Mouse (Mus musculus) CH12.LX (cell line): ENCODE data around the gene Ankrd24. TPM values are rescaled to one million over a fixed set of nuclear protein-coding genes. Genes with fewer than 3 reads are reported as not detected.

Experiments used
- DNase-seq: peaks from one replicate; pipeline ENCODE4 v3.0.0-alpha.2; 2013; ENCODE audit errors: extremely low read depth
- H3K27ac ChIP-seq: 2 replicates; pipeline ENCODE4 v1.5.1; 2012; ENCODE audit warnings: low read depth, mild to moderate bottlenecking, control low read depth, moderate library complexity; ENCODE audit not compliant: insufficient read depth
- H3K27me3 ChIP-seq: replicated peaks from 2 replicates; pipeline ENCODE3; 2012; ENCODE audit warnings: inconsistent platforms
- H3K36me3 ChIP-seq, 2 experiments: replicated peaks in 1 of 2; 2 replicates each; pipeline versions ENCODE3 to v1.6.1; 2012; ENCODE audit warnings: inconsistent platforms in 1 of 2, low read length in 1 of 2, mild to moderate bottlenecking in 1 of 2, mixed read lengths in 1 of 2, moderate library complexity in 1 of 2; ENCODE audit not compliant: control insufficient read depth in 1 of 2, insufficient read depth in 1 of 2
- H3K4me1 ChIP-seq, 2 experiments: 2 replicates each; pipeline ENCODE4 v1.6.1; 2012; ENCODE audit warnings: inconsistent platforms in 1 of 2, moderate library complexity in 1 of 2; ENCODE audit not compliant: insufficient read depth in 2 of 2, control insufficient read depth in 1 of 2
- H3K4me2 ChIP-seq: 2 replicates; pipeline ENCODE4 v1.6.1; 2012; ENCODE audit warnings: low read depth, mild to moderate bottlenecking, control low read depth; ENCODE audit not compliant: poor library complexity, insufficient read depth, severe bottlenecking
- H3K4me3 ChIP-seq, 3 experiments: fragments of 150-350 bp in 1 of 3; sonication (generic) in 1 of 3; replicated peaks in 1 of 3; 2 replicates each; pipeline versions ENCODE3 to v1.5.1; 2011 to 2012; ENCODE audit warnings: low read depth in 2 of 3, low read length in 2 of 3, mild to moderate bottlenecking in 2 of 3, moderate library complexity in 2 of 3, control low read depth in 1 of 3, improper control_type of control experiment in 1 of 3, inconsistent platforms in 1 of 3, mixed read lengths in 1 of 3; ENCODE audit not compliant: poor library complexity in 1 of 3
- H3K79me2 ChIP-seq: replicated peaks from 2 replicates; pipeline ENCODE4 v1.6.1; 2012; ENCODE audit warnings: mild to moderate bottlenecking, moderate library complexity; ENCODE audit not compliant: control insufficient read depth, poor library complexity, insufficient read depth, severe bottlenecking; ENCODE audit errors: extremely low read depth
- H3K9ac ChIP-seq: 2 replicates; pipeline ENCODE4 v1.6.1; 2012; ENCODE audit warnings: low read depth, mild to moderate bottlenecking, control low read depth, moderate library complexity; ENCODE audit not compliant: insufficient read depth
- H3K9me3 ChIP-seq: replicated peaks from 2 replicates; pipeline ENCODE3; 2012; ENCODE audit warnings: low read length, inconsistent platforms, mixed read lengths
- E2F4 ChIP-seq: IDR thresholded peaks from 2 replicates; pipeline ENCODE4 v1.6.1; 2011; ENCODE audit warnings: low read depth, low read length, improper control_type of control experiment; ENCODE audit not compliant: insufficient replicate concordance
- EP300 ChIP-seq: IDR thresholded peaks from 2 replicates; pipeline ENCODE4 v1.6.1; 2011; ENCODE audit warnings: low read length, improper control_type of control experiment
- HCFC1 ChIP-seq: IDR thresholded peaks from 2 replicates; pipeline ENCODE4 v1.6.1; 2012; ENCODE audit warnings: low read depth, mild to moderate bottlenecking, inconsistent platforms, low read length, improper control_type of control experiment
- JUN ChIP-seq: IDR thresholded peaks from 2 replicates; pipeline ENCODE4 v1.6.1; 2011; ENCODE audit warnings: low read depth, mild to moderate bottlenecking, low read length, improper control_type of control experiment, moderate library complexity; ENCODE audit not compliant: insufficient read depth
- MAFK ChIP-seq: IDR thresholded peaks from 2 replicates; pipeline ENCODE4 v1.6.1; 2011; ENCODE audit warnings: low read length, improper control_type of control experiment; ENCODE audit not compliant: insufficient replicate concordance
- MAX ChIP-seq: IDR thresholded peaks from 2 replicates; pipeline ENCODE4 v1.6.1; 2011; ENCODE audit warnings: low read length, improper control_type of control experiment
- MAZ ChIP-seq: IDR thresholded peaks from 2 replicates; pipeline ENCODE4 v1.6.1; 2012; ENCODE audit warnings: low read depth, mild to moderate bottlenecking, inconsistent platforms, low read length, improper control_type of control experiment, moderate library complexity
- MYC ChIP-seq: IDR thresholded peaks from 2 replicates; pipeline ENCODE4 v1.6.1; 2011; ENCODE audit warnings: low read depth, mild to moderate bottlenecking, improper control_type of control experiment, low read length
- NRF1 ChIP-seq: IDR thresholded peaks from 2 replicates; pipeline ENCODE4 v1.6.1; 2014; ENCODE audit warnings: low read depth, mild to moderate bottlenecking, inconsistent platforms, low read length, improper control_type of control experiment, moderate library complexity
- PAX5 ChIP-seq: IDR thresholded peaks from 2 replicates; pipeline ENCODE4 v1.6.1; 2012; ENCODE audit warnings: low read length, inconsistent platforms, mixed read lengths
- POLR2A ChIP-seq: IDR thresholded peaks from 2 replicates; pipeline ENCODE4 v1.6.1; 2011; ENCODE audit warnings: low read depth, mild to moderate bottlenecking, improper control_type of control experiment, low read length
- RCOR1 ChIP-seq: conservative IDR thresholded peaks from 2 replicates; pipeline ENCODE4 v1.6.1; 2012; ENCODE audit warnings: low read depth, mild to moderate bottlenecking, inconsistent platforms, low read length, improper control_type of control experiment
- SIN3A ChIP-seq: IDR thresholded peaks from 2 replicates; pipeline ENCODE4 v1.6.1; 2012; ENCODE audit warnings: low read length, improper control_type of control experiment, inconsistent platforms
- SMC3 ChIP-seq: IDR thresholded peaks from 2 replicates; pipeline ENCODE4 v1.6.1; 2011; ENCODE audit warnings: low read depth, low read length, improper control_type of control experiment
- TBP ChIP-seq: conservative IDR thresholded peaks from 2 replicates; pipeline ENCODE4 v1.6.1; 2011; ENCODE audit warnings: low read depth, low read length, improper control_type of control experiment
- TCF12 ChIP-seq: IDR thresholded peaks from 2 replicates; pipeline ENCODE4 v1.6.1; 2014; ENCODE audit warnings: low read depth, mild to moderate bottlenecking, inconsistent platforms, low read length, improper control_type of control experiment
- UBTF ChIP-seq: IDR thresholded peaks from 2 replicates; pipeline ENCODE4 v1.6.1; 2012; ENCODE audit warnings: low read depth, mild to moderate bottlenecking, inconsistent platforms, low read length, improper control_type of control experiment, moderate library complexity
- USF1 ChIP-seq: IDR thresholded peaks from 2 replicates; pipeline ENCODE4 v1.6.1; 2014; ENCODE audit warnings: low read depth, mild to moderate bottlenecking, inconsistent platforms, low read length, improper control_type of control experiment
- USF2 ChIP-seq: conservative IDR thresholded peaks from 2 replicates; pipeline ENCODE4 v1.6.1; 2011; ENCODE audit warnings: low read depth, low read length, improper control_type of control experiment
- ZKSCAN1 ChIP-seq: IDR thresholded peaks from 2 replicates; pipeline ENCODE4 v1.6.1; 2012; ENCODE audit warnings: low read depth, inconsistent platforms, low read length, improper control_type of control experiment, borderline replicate concordance
- ZNF384 ChIP-seq: IDR thresholded peaks from 2 replicates; pipeline ENCODE4 v1.6.1; 2012; ENCODE audit warnings: low read depth, low read length, improper control_type of control experiment, inconsistent platforms
- dilution Hi-C: fragments of 300-500 bp; cut with MboI; formaldehyde crosslinking; loops from 2 replicates; pipeline ENCODE4 v1.14.3; 2020; ENCODE audit warnings: low sequenced_read_pairs; ENCODE audit not compliant: extremely low pct_unique_long_range_greater_than_20kb, extremely low pct_ligation_motif_present
- in situ Hi-C: fragments of 300-500 bp; cut with MboI; formaldehyde crosslinking; loops from 3 replicates; pipeline ENCODE4 v1.14.3; 2019; ENCODE audit warnings: low sequenced_read_pairs, low pct_ligation_motif_present, low pct_unique_long_range_greater_than_20kb, mixed read lengths
- polyA plus RNA-seq: library from polyadenylated mRNA; unstranded; fragments of >175 nt; gene quantifications from 2 replicates; pipeline ENCODE4 v1.2.1, GENCODE M21; 2012; ENCODE audit warnings: low read depth; ENCODE audit not compliant: insufficient read length
- total RNA-seq, 2 experiments: library from RNA; depleted of rRNA; stranded (reverse); fragments of 300-350 nt in 1 of 2; fragments of >200 nt in 1 of 2; gene quantifications; 2 replicates each; pipeline ENCODE4 v1.2.3; 2012 to 2014

The Ankrd24 gene
- total and polyA plus RNA-seq, 3 experiments = 3.7 to 5.4 (median 4.2) TPM

GRCm38 (mm10) chr10:81645391-81645790, 17.1 kb downstream of the Ankrd24 start:
- in situ Hi-C loops (no loop called here), dilution Hi-C loops (no loop called here)
- no peak overlapping the region for H3K9ac ChIP-seq
- no peak overlapping the region for H3K4me2 ChIP-seq
- no peak overlapping the region for H3K4me3 ChIP-seq
- no peak overlapping the region for H3K27ac ChIP-seq
- no peak for DNase-seq
- H3K36me3 ChIP-seq = peaks cover 0 to 2% of the 10 kb centered on the region in 2 experiments
- peaks cover 13% of the 10 kb centered on the region for H3K27me3 ChIP-seq
- H3K4me1 ChIP-seq = peaks cover 19 to 29% of the 10 kb centered on the region in 2 experiments
- H3K79me2 ChIP-seq = peaks cover 5% of the 10 kb centered on the region
- no peaks in the 10 kb centered on the region for H3K9me3 ChIP-seq
- TF ChIP-seq EP300 (no peak), SMC3 (no peak), MYC (no peak), E2F4 (no peak), TBP (no peak), USF2 (no peak), SIN3A (no peak), USF1 (no peak), HCFC1 (no peak), MAFK (no peak), TCF12 (no peak), ZNF384 (no peak), UBTF (no peak), MAZ (no peak)

GRCm38 (mm10) chr10:81646015-81646555, 17.7 kb downstream of the Ankrd24 start:
- H3K4me1 ChIP-seq = peaks cover 19 to 34% of the 10 kb centered on the region in 2 experiments
- no peak overlapping the region for H3K4me2 ChIP-seq
- peaks cover 13% of the 10 kb centered on the region for H3K27me3 ChIP-seq
- peaks cover 0 to 6% of the 10 kb centered on the region in 2 experiments for H3K36me3 ChIP-seq
- H3K9ac ChIP-seq = no peak overlapping the region
- no peak for DNase-seq
- H3K79me2 ChIP-seq = peaks cover 12% of the 10 kb centered on the region
- dilution Hi-C loops (no loop called here), in situ Hi-C loops (no loop called here)
- no peak for TF ChIP-seq JUN
- no peak for TF ChIP-seq MAX
- no peak for TF ChIP-seq POLR2A
- TF ChIP-seq NRF1 = no peak
- TF ChIP-seq ZKSCAN1 = no peak
- no peak for TF ChIP-seq RCOR1
- no peak for TF ChIP-seq SIN3A
- no peak for TF ChIP-seq PAX5
- no peak for TF ChIP-seq TCF12
- H3K9me3 ChIP-seq = no peaks in the 10 kb centered on the region
- no peak overlapping the region for H3K27ac ChIP-seq
- no peak overlapping the region for H3K4me3 ChIP-seq
